Mouse (Mus musculus): Measurements from ENCODE around the gene Keap1.

- TF ChIP-seq POLR2A (IDR thresholded peaks at IDR 0.05; ENCODE audit: insufficient read depth, low read depth, low read length) (no peak), CTCF (IDR thresholded peaks at IDR 0.05; ENCODE audit: insufficient read depth, low read depth, low read length) (no peak)
Observed at GRCm38 (mm10) chr9:21239465-21239848, 296 bp upstream of the Keap1 start.

Measured in olfactory bulb, adult 2 months (tissue).